Mouse (Mus musculus): ENCODE results near the gene Clcc1. TPM values are rescaled to one million over a fixed set of nuclear protein-coding genes. Genes with fewer than 3 reads are reported as not detected.
"Not testable (repeated sequence)": the region's sequence is repeated elsewhere in the genome, so short reads cannot be mapped to it uniquely, and the experiment has no call there.

The Clcc1 gene
- polyA plus RNA-seq, 1 experiment = 21.8 TPM

GRCm38 (mm10) chr3:108640998-108641397, 12.7 kb upstream of the Clcc1 start:
- Histone ChIP-seq H3ac (ENCODE audit: control insufficient read depth, insufficient read length) (no peak overlapping the region), H3K4me2 (ENCODE audit: low read depth) (no peak overlapping the region), H3K36me3 (ENCODE audit: control insufficient read depth, insufficient read depth) (peaks cover 6% of the 10 kb centered on the region), H3K4me3 (no peak overlapping the region), H3K79me2 (ENCODE audit: control insufficient read depth, insufficient read depth) (no peaks in the 10 kb centered on the region), H3K27me3 (ENCODE audit: control insufficient read depth, insufficient read depth, insufficient read length) (no peaks in the 10 kb centered on the region)
- TF ChIP-seq CEBPB (IDR thresholded peaks at IDR 0.05; ENCODE audit: insufficient read depth, poor library complexity, severe bottlenecking) (no peak), USF1 (IDR thresholded peaks at IDR 0.05; ENCODE audit: low read depth) (no peak), E2F4 (IDR thresholded peaks at IDR 0.05; ENCODE audit: insufficient read depth) (no peak), MYOD1 (IDR thresholded peaks at IDR 0.05; ENCODE audit: control insufficient read depth in 1 of 3, insufficient read length in 2 of 3, low read depth in 2 of 3) (no peak), REST (IDR thresholded peaks at IDR 0.05; ENCODE audit: insufficient read depth, insufficient read length) (no peak), MAX (IDR thresholded peaks at IDR 0.05; ENCODE audit: low read depth) (no peak), TCF12 (IDR thresholded peaks at IDR 0.05; ENCODE audit: insufficient read depth, poor library complexity, severe bottlenecking) (no peak)

- Histone ChIP-seq H3K36me3 (ENCODE audit: control insufficient read depth, insufficient read depth) (peaks cover 3% of the 10 kb centered on the region), H3K4me3 (no peak overlapping the region), H3ac (ENCODE audit: control insufficient read depth, insufficient read length) (no peak overlapping the region), H3K4me2 (ENCODE audit: low read depth) (no peak overlapping the region), H3K79me2 (ENCODE audit: control insufficient read depth, insufficient read depth) (no peaks in the 10 kb centered on the region), H3K27me3 (ENCODE audit: control insufficient read depth, insufficient read depth, insufficient read length) (no peaks in the 10 kb centered on the region)
- TF ChIP-seq POLR2A (IDR thresholded peaks at IDR 0.05; ENCODE audit: insufficient read length, low read depth) (no peak), E2F4 (IDR thresholded peaks at IDR 0.05; ENCODE audit: insufficient read depth) (no peak), MYOG (IDR thresholded peaks at IDR 0.05; ENCODE audit: control insufficient read depth in 1 of 3, insufficient read depth in 1 of 3, insufficient read length in 2 of 3, low read depth in 2 of 3) (no peak), USF1 (IDR thresholded peaks at IDR 0.05; ENCODE audit: low read depth) (no peak), TCF12 (IDR thresholded peaks at IDR 0.05; ENCODE audit: insufficient read depth, poor library complexity, severe bottlenecking) (no peak), REST (IDR thresholded peaks at IDR 0.05; ENCODE audit: insufficient read depth, insufficient read length) (no peak), TCF3 (IDR thresholded peaks at IDR 0.05; ENCODE audit: insufficient read length, low read depth) (no peak), MYOD1 (IDR thresholded peaks at IDR 0.05; ENCODE audit: control insufficient read depth in 1 of 3, insufficient read length in 2 of 3, low read depth in 2 of 3) (no peak), CEBPB (IDR thresholded peaks at IDR 0.05; ENCODE audit: insufficient read depth, poor library complexity, severe bottlenecking) (no peak), POLR2AphosphoS2 (IDR thresholded peaks at IDR 0.05; ENCODE audit: insufficient read length, low read depth) (no peak), MAX (IDR thresholded peaks at IDR 0.05; ENCODE audit: low read depth) (no peak), SRF (IDR thresholded peaks at IDR 0.05; ENCODE audit: control insufficient read depth, insufficient read length, low read depth) (no peak)
Measured at GRCm38 (mm10) chr3:108644856-108645255, 8.9 kb upstream of the Clcc1 start.

GRCm38 (mm10) chr3:108646036-108646435, 7.7 kb upstream of the Clcc1 start:
- Histone ChIP-seq H3K79me2 (ENCODE audit: control insufficient read depth, insufficient read depth) (no peaks in the 10 kb centered on the region), H3K4me3 (no peak overlapping the region), H3K36me3 (ENCODE audit: control insufficient read depth, insufficient read depth) (peaks cover 3% of the 10 kb centered on the region), H3ac (ENCODE audit: control insufficient read depth, insufficient read length) (no peak overlapping the region), H3K27me3 (ENCODE audit: control insufficient read depth, insufficient read depth, insufficient read length) (no peaks in the 10 kb centered on the region), H3K4me2 (ENCODE audit: low read depth) (no peak overlapping the region)
- TF ChIP-seq POLR2AphosphoS2 (IDR thresholded peaks at IDR 0.05; ENCODE audit: insufficient read length, low read depth) = no peak
- no peak for TF ChIP-seq TCF3 (IDR thresholded peaks at IDR 0.05; ENCODE audit: insufficient read length, low read depth)
- no peak for TF ChIP-seq USF1 (IDR thresholded peaks at IDR 0.05; ENCODE audit: low read depth)
- no peak for TF ChIP-seq CEBPB (IDR thresholded peaks at IDR 0.05; ENCODE audit: insufficient read depth, poor library complexity, severe bottlenecking)
- TF ChIP-seq MYOG (IDR thresholded peaks at IDR 0.05; ENCODE audit: control insufficient read depth in 1 of 3, insufficient read depth in 1 of 3, insufficient read length in 2 of 3, low read depth in 2 of 3) = no peak
- TF ChIP-seq MAX (IDR thresholded peaks at IDR 0.05; ENCODE audit: low read depth) = no peak
- TF ChIP-seq TCF12 (IDR thresholded peaks at IDR 0.05; ENCODE audit: insufficient read depth, poor library complexity, severe bottlenecking) = no peak
- no peak for TF ChIP-seq REST (IDR thresholded peaks at IDR 0.05; ENCODE audit: insufficient read depth, insufficient read length)
- no peak for TF ChIP-seq POLR2A (IDR thresholded peaks at IDR 0.05; ENCODE audit: insufficient read length, low read depth)

- not testable (repeated sequence) for H3ac ChIP-seq (ENCODE audit: control insufficient read depth, insufficient read length); H3K36me3 ChIP-seq (ENCODE audit: control insufficient read depth, insufficient read depth); H3K27me3 ChIP-seq (ENCODE audit: control insufficient read depth, insufficient read depth, insufficient read length); H3K4me3 ChIP-seq; H3K79me2 ChIP-seq (ENCODE audit: control insufficient read depth, insufficient read depth); H3K4me2 ChIP-seq (ENCODE audit: low read depth)
Measured at GRCm38 (mm10) chr3:108647681-108648080, 6.0 kb upstream of the Clcc1 start.

GRCm38 (mm10) chr3:108652866-108653642, 659 bp upstream of the Clcc1 start:
- Histone ChIP-seq H3K4me2 (ENCODE audit: low read depth) (peak overlapping the region; percentile 79), H3K4me3 (peak overlapping the region; percentile 41), H3K27me3 (ENCODE audit: control insufficient read depth, insufficient read depth, insufficient read length) (no peaks in the 10 kb centered on the region), H3K36me3 (ENCODE audit: control insufficient read depth, insufficient read depth) (no peaks in the 10 kb centered on the region), H3ac (ENCODE audit: control insufficient read depth, insufficient read length) (peak overlapping the region; percentile 35), H3K79me2 (ENCODE audit: control insufficient read depth, insufficient read depth) (peaks cover 17% of the 10 kb centered on the region)
- no peak for TF ChIP-seq TCF12 (IDR thresholded peaks at IDR 0.05; ENCODE audit: insufficient read depth, poor library complexity, severe bottlenecking)
- no peak for TF ChIP-seq CEBPB (IDR thresholded peaks at IDR 0.05; ENCODE audit: insufficient read depth, poor library complexity, severe bottlenecking)
- no peak for TF ChIP-seq SRF (IDR thresholded peaks at IDR 0.05; ENCODE audit: control insufficient read depth, insufficient read length, low read depth)
- TF ChIP-seq MYOD1 (IDR thresholded peaks at IDR 0.05; ENCODE audit: control insufficient read depth in 1 of 3, insufficient read length in 2 of 3, low read depth in 2 of 3) = no peak
- TF ChIP-seq E2F4 (IDR thresholded peaks at IDR 0.05; ENCODE audit: insufficient read depth) = no peak
- no peak for TF ChIP-seq MAX (IDR thresholded peaks at IDR 0.05; ENCODE audit: low read depth)
- no peak for TF ChIP-seq POLR2AphosphoS2 (IDR thresholded peaks at IDR 0.05; ENCODE audit: insufficient read length, low read depth)
- no peak for TF ChIP-seq USF1 (IDR thresholded peaks at IDR 0.05; ENCODE audit: low read depth)
- no peak for TF ChIP-seq TCF3 (IDR thresholded peaks at IDR 0.05; ENCODE audit: insufficient read length, low read depth)
- TF ChIP-seq POLR2A (IDR thresholded peaks at IDR 0.05; ENCODE audit: insufficient read length, low read depth) = no peak

Data from myocyte (in vitro differentiated cells).